Mouse (Mus musculus) thymus, adult 2 months (tissue): ENCODE data around the gene Slc38a7.

Experiments
- CTCF ChIP-seq: fragments of 200-500 bp; IDR thresholded peaks from 2 replicates; pipeline ENCODE4 v1.5.1; 2012; ENCODE audit warnings: mild to moderate bottlenecking, control low read depth, low read length, moderate library complexity, borderline replicate concordance; ENCODE audit not compliant: control insufficient read depth, poor library complexity, insufficient read depth; ENCODE audit errors: extremely low read depth
- POLR2A ChIP-seq: fragments of 200-500 bp; IDR thresholded peaks from 2 replicates; pipeline ENCODE4 v1.6.1; 2012; ENCODE audit warnings: mild to moderate bottlenecking, low read length, control low read depth, moderate library complexity; ENCODE audit not compliant: control insufficient read depth, poor library complexity, insufficient read depth; ENCODE audit errors: extremely low read depth

- no peak for TF ChIP-seq CTCF
- no peak for TF ChIP-seq POLR2A
Observed at GRCm38 (mm10) chr8:95881576-95881975, 28.2 kb upstream of the Slc38a7 start.
